Mouse (Mus musculus) heart, postnatal 0 days (tissue): ENCODE data around the gene Bcl9l. TPM values are rescaled to one million over a fixed set of nuclear protein-coding genes. Genes with fewer than 3 reads are reported as not detected.

Source experiments
- ATAC-seq: fragments of 200-750 bp; cut with Nextera tagmentation; 2 replicates; pipeline ENCODE4 v1.8.0; 2017; ENCODE audit warnings: low read depth, moderate number of reproducible peaks, moderate library complexity; ENCODE audit not compliant: insufficient read depth
- DNase-seq: peaks from one replicate; pipeline ENCODE4 v3.0.0-alpha.2; 2016; ENCODE audit warnings: low spot score
- H3K27ac ChIP-seq: fragments of 300-500 bp; sonication (generic); 2 replicates; pipeline ENCODE4 v1.5.1; 2014; ENCODE audit warnings: low read depth, mild to moderate bottlenecking
- H3K27me3 ChIP-seq: fragments of 300-500 bp; sonication (generic); 2 replicates; pipeline ENCODE4 v1.6.1; 2014; ENCODE audit warnings: low read length, mixed read lengths; ENCODE audit not compliant: control insufficient read depth, insufficient read depth
- H3K36me3 ChIP-seq: fragments of 300-500 bp; sonication (generic); replicated peaks from 2 replicates; pipeline ENCODE4 v1.6.1; 2014; ENCODE audit warnings: low read length, mixed read lengths; ENCODE audit not compliant: control insufficient read depth, insufficient read depth
- H3K4me1 ChIP-seq: fragments of 300-500 bp; sonication (generic); 2 replicates; pipeline ENCODE4 v1.6.1; 2014; ENCODE audit warnings: antibody characterized with exemption; ENCODE audit not compliant: control insufficient read depth, insufficient read depth
- H3K4me2 ChIP-seq: fragments of 300-500 bp; sonication (generic); 2 replicates; pipeline ENCODE4 v1.6.1; 2014; ENCODE audit warnings: low read depth, mild to moderate bottlenecking, low read length, moderate library complexity
- H3K4me3 ChIP-seq: fragments of 300-500 bp; sonication (generic); 2 replicates; pipeline ENCODE4 v1.5.1; 2014; ENCODE audit warnings: low read depth, low read length
- H3K9ac ChIP-seq: fragments of 300-500 bp; sonication (generic); replicated peaks from 2 replicates; pipeline ENCODE4 v1.6.1; 2014; ENCODE audit warnings: low read depth, low read length, mixed read lengths
- H3K9me3 ChIP-seq: fragments of 300-500 bp; sonication (generic); replicated peaks from 2 replicates; pipeline ENCODE4 v1.6.1; 2016; ENCODE audit warnings: low read length; ENCODE audit not compliant: control insufficient read depth
- CTCF ChIP-seq: IDR thresholded peaks from 2 replicates; pipeline ENCODE4 v1.5.1; 2016; ENCODE audit warnings: antibody characterized with exemption, control low read depth, low read depth
- EP300 ChIP-seq: IDR thresholded peaks from 2 replicates; pipeline ENCODE4 v1.6.1; 2016; ENCODE audit warnings: antibody characterized with exemption, low read depth
- WGBS: fragments of 180-500 bp; shearing (Covaris S2); extraction: QIAGEN DNeasy Blood & Tissue Kit; methylation state at CpG from one replicate; pipeline ENCODE4 v1.1.7; 2014; 5-methylcytosine and 5-hydroxymethylcytosine counted together
- polyA plus RNA-seq: library from polyadenylated mRNA; unstranded; fragments of >200 nt; fragmentation: Nextera tagmentation; extraction: Ambion mirVana; gene quantifications from 2 replicates; pipeline ENCODE4 v1.2.1, GENCODE M21; 2015
- total RNA-seq: library from RNA; depleted of rRNA; stranded (reverse); fragments of >200 nt; gene quantifications from 2 replicates; pipeline ENCODE4 v1.2.3, GENCODE M21; 2014; ENCODE audit warnings: low replicate concordance

Bcl9l gene
- total and polyA plus RNA-seq, 2 experiments from 2014 or later, result 5.2 to 12.4 TPM

GRCm38 (mm10) chr9:44486741-44487421 is 4.3 kb downstream of the Bcl9l start:
- Histone ChIP-seq H3K4me3 (peak overlapping the region; percentile 97), H3K27ac (peak overlapping the region; percentile 93), H3K9me3 (no peaks in the 10 kb centered on the region), H3K4me2 (peak overlapping the region; percentile 85), H3K4me1 (peaks cover 65% of the 10 kb centered on the region), H3K9ac (peak overlapping the region; percentile 23), H3K27me3 (no peaks in the 10 kb centered on the region), H3K36me3 (peaks cover 8% of the 10 kb centered on the region; the same call in 1 of the 2 replicates)
- DNase-seq (no peak), ATAC-seq (no peak)
- no peak for TF ChIP-seq EP300
- TF ChIP-seq CTCF, result no peak
- 8% methylated on average over 15 of the region's 15 CpGs for WGBS

DNA sequence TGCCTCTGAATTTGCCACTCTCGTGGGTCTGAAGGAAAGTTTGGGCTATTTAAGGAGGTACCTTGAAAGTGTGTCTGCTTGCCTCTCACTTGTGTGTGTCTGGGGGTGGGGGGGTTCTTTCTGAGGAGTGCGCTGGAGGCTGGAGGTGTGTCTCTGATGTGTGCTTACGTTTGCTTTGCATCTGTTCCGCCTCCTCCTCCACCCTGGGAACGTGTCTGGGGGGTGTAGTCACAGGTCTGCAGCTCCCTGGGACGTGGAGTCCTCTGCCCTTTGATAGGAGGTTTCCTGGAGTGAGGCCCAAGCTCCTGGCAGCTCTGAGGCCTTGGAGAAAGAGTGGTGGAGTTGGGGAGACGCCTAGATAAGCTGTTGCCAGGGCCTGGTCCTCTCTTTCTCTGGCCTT is 4.8 kb downstream of the Bcl9l start:
- Histone ChIP-seq H3K4me3 (peak overlapping the region; percentile 97), H3K9ac (0 out of 2 replicates have a peak overlapping the region, but pooled peaks have one; percentile 23), H3K27ac (peak overlapping the region; percentile 93), H3K9me3 (no peaks in the 10 kb centered on the region), H3K4me2 (peak overlapping the region; percentile 85), H3K36me3 (peaks cover 8% of the 10 kb centered on the region; the same call in 1 of the 2 replicates), H3K27me3 (no peaks in the 10 kb centered on the region), H3K4me1 (peaks cover 70% of the 10 kb centered on the region)
- DNase-seq, result peak; percentile 94
- peak; percentile 95 for TF ChIP-seq EP300
- TF ChIP-seq CTCF, result no peak
- WGBS, result 4% methylated on average over 7 of the region's 7 CpGs
- peak; percentile 72 for ATAC-seq

GRCm38 (mm10) chr9:44488416-44488815 is 5.8 kb downstream of the Bcl9l start:
- TF ChIP-seq EP300, result no peak
- no peak for TF ChIP-seq CTCF
- H3K4me3 ChIP-seq, result peak overlapping the region; percentile 97
- ATAC-seq, result no peak
- H3K9me3 ChIP-seq, result no peaks in the 10 kb centered on the region
- H3K27me3 ChIP-seq, result no peaks in the 10 kb centered on the region
- H3K4me2 ChIP-seq, result peak overlapping the region; percentile 85
- peaks cover 8% of the 10 kb centered on the region; the same call in 1 of the 2 replicates for H3K36me3 ChIP-seq
- 9% methylated on average over 8 of the region's 8 CpGs for WGBS
- DNase-seq, result no peak
- H3K9ac ChIP-seq, result 0 out of 2 replicates have a peak overlapping the region, but pooled peaks have one; percentile 10
- peaks cover 79% of the 10 kb centered on the region for H3K4me1 ChIP-seq
- peak overlapping the region; percentile 93 for H3K27ac ChIP-seq

GRCm38 (mm10) chr9:44488855-44489381 is 6.3 kb downstream of the Bcl9l start:
- Histone ChIP-seq H3K4me3 (peak overlapping the region; percentile 97), H3K36me3 (peaks cover 8% of the 10 kb centered on the region; the same call in 1 of the 2 replicates), H3K4me2 (peak overlapping the region; percentile 85), H3K9me3 (no peaks in the 10 kb centered on the region), H3K9ac (peak overlapping the region; percentile 24), H3K27me3 (no peaks in the 10 kb centered on the region), H3K27ac (peak overlapping the region; percentile 93), H3K4me1 (peaks cover 84% of the 10 kb centered on the region)
- ATAC-seq (peak; percentile 47), DNase-seq (peak; percentile 96)
- 4% methylated on average over 5 of the region's 5 CpGs for WGBS
- peak; percentile 56; the same call in 1 of the 2 replicates for TF ChIP-seq EP300
- TF ChIP-seq CTCF, result no peak

GRCm38 (mm10) chr9:44489651-44490085 is 7.0 kb downstream of the Bcl9l start:
- no peak for ATAC-seq

More at GRCm38 (mm10) chr9:44489651-44490085, 7.0 kb downstream of the Bcl9l start:
- H3K4me2 ChIP-seq, result peak overlapping the region; percentile 85
- 0 out of 2 replicates have a peak overlapping the region, but pooled peaks have one; percentile 24 for H3K9ac ChIP-seq
- TF ChIP-seq EP300 (no peak), CTCF (peak; percentile 10; the same call in 1 of the 2 replicates)
- H3K36me3 ChIP-seq, result peaks cover 8% of the 10 kb centered on the region; the same call in 1 of the 2 replicates
- peak overlapping the region; percentile 93 for H3K27ac ChIP-seq
- H3K27me3 ChIP-seq, result no peaks in the 10 kb centered on the region
- no peak for DNase-seq
- peaks cover 88% of the 10 kb centered on the region for H3K4me1 ChIP-seq
- H3K9me3 ChIP-seq, result no peaks in the 10 kb centered on the region
- WGBS, result 11% methylated on average over 17 of the region's 17 CpGs
- H3K4me3 ChIP-seq, result peak overlapping the region; percentile 97
